Mouse (Mus musculus) heart, adult 2 months (tissue): ENCODE measurements around the gene Pick1. TPM values are rescaled to one million over a fixed set of nuclear protein-coding genes. Genes with fewer than 3 reads are reported as not detected.

Experiments
- DNase-seq, 2 experiments: peaks; one replicate each; pipeline ENCODE4 v3.0.0; 2021
- H3K27ac ChIP-seq: fragments of 200-600 bp; 2 replicates; pipeline ENCODE4 v1.8.1; 2022
- H3K27me3 ChIP-seq: fragments of 200-500 bp; 2 replicates; pipeline ENCODE4 v1.6.1; 2012; ENCODE audit warnings: mild to moderate bottlenecking, low read length, inconsistent platforms, mixed read lengths; ENCODE audit not compliant: control insufficient read depth, insufficient read depth
- H3K36me3 ChIP-seq: fragments of 200-500 bp; 2 replicates; pipeline ENCODE4 v1.6.1; 2012; ENCODE audit warnings: low read length, inconsistent platforms; ENCODE audit not compliant: control insufficient read depth, insufficient read depth
- H3K4me1 ChIP-seq: fragments of 200-500 bp; 2 replicates; pipeline ENCODE4 v1.6.1; 2011; ENCODE audit warnings: low read length; ENCODE audit not compliant: control insufficient read depth, insufficient read depth
- H3K4me3 ChIP-seq: fragments of 200-600 bp; 2 replicates; pipeline ENCODE4 v1.8.1; 2022
- H3K79me2 ChIP-seq: fragments of 200-500 bp; replicated peaks from 2 replicates; pipeline ENCODE4 v1.6.1; 2012; ENCODE audit warnings: mild to moderate bottlenecking, inconsistent platforms, low read length, moderate library complexity, mixed read lengths; ENCODE audit not compliant: control insufficient read depth, insufficient read depth
- H3K9ac ChIP-seq: fragments of 200-500 bp; 2 replicates; pipeline ENCODE4 v1.6.1; 2012; ENCODE audit warnings: low read depth, mild to moderate bottlenecking, control low read depth, inconsistent platforms, low read length, mixed read lengths
- CTCF ChIP-seq: fragments of 200-600 bp; IDR thresholded peaks from 2 replicates; pipeline ENCODE4 v1.8.1; 2022; ENCODE audit warnings: antibody characterized with exemption, mild to moderate bottlenecking, moderate library complexity
- EP300 ChIP-seq: fragments of 200-500 bp; IDR thresholded peaks from 2 replicates; pipeline ENCODE4 v1.6.1; 2011; ENCODE audit warnings: low read depth, low read length, control low read depth; ENCODE audit not compliant: insufficient read depth
- POLR2A ChIP-seq: fragments of 200-500 bp; IDR thresholded peaks from 2 replicates; pipeline ENCODE4 v1.6.1; 2011; ENCODE audit warnings: mild to moderate bottlenecking, low read depth, low read length, control low read depth; ENCODE audit not compliant: insufficient read depth
- WGBS: fragments of 180-500 bp; shearing (Covaris S2); methylation state at CpG from one replicate; pipeline ENCODE4 v1.1.7; 2018; 5-methylcytosine and 5-hydroxymethylcytosine counted together
- intact Hi-C: fragments of 180-260 bp; cut with DNase I; formaldehyde crosslinking; loops from one replicate; pipeline ENCODE4 v1.15.1; 2025
- polyA plus RNA-seq: library from polyadenylated mRNA; depleted of rRNA; stranded (reverse); fragments of >200 nt; gene quantifications from 2 replicates; pipeline ENCODE4 v1.2.3, GENCODE M21; 2012
- total RNA-seq, 2 experiments: library from RNA; stranded (reverse); gene quantifications; 2 replicates each; pipeline ENCODE4 v1.2.3; 2021

Gene Pick1
- total and polyA plus RNA-seq, 3 experiments: 21.3 to 27.7 (median 24.0) TPM

DNA sequence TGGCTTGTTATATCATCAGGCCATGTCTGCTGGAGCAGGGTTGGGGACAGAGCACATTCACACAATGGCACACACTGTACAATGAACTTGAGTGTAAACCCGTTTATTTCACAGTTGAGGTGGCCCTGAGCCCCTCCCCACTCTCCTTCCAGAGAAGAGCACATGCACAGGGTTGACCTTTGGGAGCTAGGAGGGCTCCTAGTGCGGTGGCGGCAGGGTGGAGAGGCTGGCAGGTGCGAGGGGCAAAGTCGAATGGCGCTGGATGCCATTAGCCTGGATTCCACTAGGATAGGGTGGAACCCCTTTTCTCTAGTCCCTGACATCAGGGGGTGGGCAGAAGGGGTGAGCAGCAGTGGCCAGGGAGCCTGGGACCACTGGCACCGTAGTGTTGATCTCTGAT, 57.2 kb downstream of the Pick1 start:
- Histone ChIP-seq H3K79me2 (no peaks in the 10 kb centered on the region), H3K27me3 (no peaks in the 10 kb centered on the region), H3K36me3 (no peaks in the 10 kb centered on the region), H3K4me3 (no peak overlapping the region), H3K4me1 (no peaks in the 10 kb centered on the region), H3K27ac (no peak overlapping the region), H3K9ac (no peak overlapping the region)
- intact Hi-C loops: loop anchor here (5.0 kb wide), 1 partner anchor 39 kb away; no protein-coding TSS in a partner anchor
- WGBS: 86% methylated on average over 7 of the region's 7 CpGs
- no peak for DNase-seq
- TF ChIP-seq POLR2A: no peak
- TF ChIP-seq CTCF: no peak
- TF ChIP-seq EP300: no peak

DNA sequence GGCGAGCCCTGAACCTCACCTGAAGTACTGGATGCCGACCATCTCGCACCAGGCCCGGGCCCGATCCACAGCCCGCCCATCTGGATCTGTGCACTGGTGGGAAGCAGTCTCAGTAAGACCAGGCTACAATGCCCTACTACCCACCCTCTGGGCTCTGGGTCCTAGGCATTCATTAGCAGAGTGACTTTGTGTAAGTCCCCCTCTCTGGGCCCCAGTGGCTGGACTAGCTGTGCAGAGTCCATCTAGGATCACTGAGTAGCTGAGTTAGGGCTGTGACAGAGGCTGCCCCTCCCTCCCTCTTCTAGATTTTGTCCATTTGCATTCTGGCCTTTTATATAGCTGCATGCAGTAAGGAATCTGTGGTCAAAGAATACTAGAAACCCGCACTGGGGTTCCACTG, 58.1 kb downstream of the Pick1 start:
- Histone ChIP-seq H3K4me3 (no peak overlapping the region), H3K9ac (no peak overlapping the region), H3K4me1 (no peaks in the 10 kb centered on the region), H3K79me2 (no peaks in the 10 kb centered on the region), H3K27me3 (no peaks in the 10 kb centered on the region), H3K36me3 (no peaks in the 10 kb centered on the region), H3K27ac (no peak overlapping the region)
- WGBS: 95% methylated on average over 7 of the region's 7 CpGs
- TF ChIP-seq CTCF (no peak), POLR2A (no peak), EP300 (no peak)
- intact Hi-C loops: loop anchor here (5.0 kb wide), 1 partner anchor 40 kb away; no protein-coding TSS in a partner anchor
- no peak for DNase-seq

DNA sequence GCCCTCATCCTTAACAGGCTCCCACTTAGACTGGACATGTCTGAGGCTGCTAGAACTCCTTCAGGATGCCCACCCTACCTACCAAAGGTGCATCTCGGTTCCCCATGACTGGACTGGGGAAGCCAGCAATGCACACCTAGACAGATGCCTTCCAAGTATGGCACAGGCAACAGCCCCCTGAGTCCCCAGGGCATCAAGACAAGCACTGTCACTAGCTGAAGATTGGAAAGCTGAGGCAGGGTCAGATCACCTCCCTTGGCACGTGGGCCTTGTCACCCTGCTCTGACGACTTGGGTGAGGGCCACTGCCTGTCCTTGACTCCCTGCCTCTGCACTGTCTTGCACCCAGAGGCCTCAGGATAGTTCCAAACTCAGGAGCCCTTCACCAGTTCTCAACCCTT, 59.4 kb downstream of the Pick1 start:
- no peak for DNase-seq
- Histone ChIP-seq H3K4me1 (no peaks in the 10 kb centered on the region), H3K27me3 (no peaks in the 10 kb centered on the region), H3K4me3 (no peak overlapping the region), H3K36me3 (no peaks in the 10 kb centered on the region), H3K27ac (no peak overlapping the region), H3K9ac (no peak overlapping the region), H3K79me2 (no peaks in the 10 kb centered on the region)
- no peak for TF ChIP-seq EP300
- no peak for TF ChIP-seq CTCF
- no peak for TF ChIP-seq POLR2A
- intact Hi-C loops: loop anchor here (5.0 kb wide), 1 partner anchor 41 kb away; no protein-coding TSS in a partner anchor
- WGBS: 88% methylated on average over 3 of the region's 3 CpGs

DNA sequence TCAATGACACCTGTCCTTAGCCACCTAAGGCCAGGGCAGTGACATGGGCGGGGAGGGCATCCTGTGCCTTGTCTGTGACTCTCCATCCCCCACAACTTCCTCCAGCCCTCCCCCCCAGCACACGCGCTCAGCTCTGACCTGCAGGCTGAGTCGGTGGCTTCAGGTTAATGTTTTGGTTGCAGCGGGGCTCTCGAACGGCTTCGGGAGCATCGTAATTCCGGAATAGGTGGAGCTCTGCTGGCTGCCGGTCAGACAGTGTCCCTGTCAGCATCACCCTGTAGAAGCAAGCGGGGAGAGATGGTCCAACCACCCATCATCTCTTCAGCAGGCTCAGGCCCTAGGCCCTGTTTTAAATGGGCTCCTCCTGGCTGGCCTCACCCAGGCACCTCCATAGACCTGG, 60.5 kb downstream of the Pick1 start:
- H3K36me3 ChIP-seq: no peaks in the 10 kb centered on the region
- H3K79me2 ChIP-seq: no peaks in the 10 kb centered on the region
- H3K4me1 ChIP-seq: no peaks in the 10 kb centered on the region
- no peak for DNase-seq
- no peak overlapping the region for H3K9ac ChIP-seq
- TF ChIP-seq POLR2A (no peak), EP300 (no peak), CTCF (no peak)
- intact Hi-C loops: loop anchor here (5.0 kb wide), 1 partner anchor 42 kb away; no protein-coding TSS in a partner anchor
- no peaks in the 10 kb centered on the region for H3K27me3 ChIP-seq
- no peak overlapping the region for H3K27ac ChIP-seq
- no peak overlapping the region for H3K4me3 ChIP-seq
- WGBS: 85% methylated on average over 12 of the region's 12 CpGs

GRCm38 (mm10) chr15:79290340-79290739, 61.4 kb downstream of the Pick1 start:
- no peaks in the 10 kb centered on the region for H3K79me2 ChIP-seq
- no peaks in the 10 kb centered on the region for H3K4me1 ChIP-seq
- H3K9ac ChIP-seq: no peak overlapping the region
- peak; percentile 30 for TF ChIP-seq CTCF
- TF ChIP-seq POLR2A: no peak
- no peak for TF ChIP-seq EP300
- no peaks in the 10 kb centered on the region for H3K36me3 ChIP-seq
- intact Hi-C loops: no loop called here
- no peak overlapping the region for H3K27ac ChIP-seq
- 96% methylated on average over 3 of the region's 3 CpGs for WGBS
- no peak for DNase-seq
- no peak overlapping the region for H3K4me3 ChIP-seq
- no peaks in the 10 kb centered on the region for H3K27me3 ChIP-seq

DNA sequence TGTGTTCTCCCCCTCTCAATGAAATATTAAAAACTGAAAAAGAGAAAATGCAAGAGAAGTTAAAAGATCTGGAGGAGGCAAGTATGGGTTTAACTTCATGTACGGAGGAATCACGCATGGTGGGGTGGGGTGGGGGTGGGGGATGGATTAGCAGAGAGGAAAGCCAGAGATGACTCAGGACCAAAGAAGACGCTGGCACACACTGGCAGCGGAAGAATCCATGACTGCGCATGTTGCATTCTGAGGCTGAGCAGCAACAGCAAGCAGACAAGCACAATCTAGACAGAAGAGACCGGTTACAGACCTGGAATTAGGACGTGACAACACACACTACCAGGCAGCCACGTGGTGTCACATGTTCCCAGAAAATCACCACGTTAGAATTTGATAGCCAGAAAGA, 63.8 kb downstream of the Pick1 start:
- TF ChIP-seq POLR2A (no peak), CTCF (no peak), EP300 (no peak)
- DNase-seq: no peak
- intact Hi-C loops: no loop called here
- no peaks in the 10 kb centered on the region for H3K27me3 ChIP-seq
- WGBS: 88% methylated on average over 9 of the region's 9 CpGs
- no peaks in the 10 kb centered on the region for H3K79me2 ChIP-seq
- no peaks in the 10 kb centered on the region for H3K4me1 ChIP-seq
- no peak overlapping the region for H3K4me3 ChIP-seq
- H3K27ac ChIP-seq: no peak overlapping the region
- no peaks in the 10 kb centered on the region for H3K36me3 ChIP-seq
- H3K9ac ChIP-seq: no peak overlapping the region
